Mouse (Mus musculus) CD4-positive helper T cell, adult 2 months (primary cell): Measurements from ENCODE around the gene Src.

ENCODE experiments used
- DNase-seq: peaks from one replicate; pipeline ENCODE4 v3.0.0-alpha.2; 2012; ENCODE audit warnings: low read depth, missing footprints, low spot score

Gene Src

GRCm38 (mm10) chr2:157412497-157412896, 5.7 kb upstream of the Src start:
- DNase-seq: no peak

- no peak for DNase-seq
These were observed 1.0 kb upstream of the Src start for GRCm38 (mm10) chr2:157417229-157417628.

GRCm38 (mm10) chr2:157418609-157419071, 396 bp downstream of the Src start:
- no peak for DNase-seq

GRCm38 (mm10) chr2:157419506-157419905, 1.3 kb downstream of the Src start:
- DNase-seq: no peak

GRCm38 (mm10) chr2:157420404-157420803, 2.2 kb downstream of the Src start:
- DNase-seq: no peak

GRCm38 (mm10) chr2:157422062-157422655, 3.9 kb downstream of the Src start:
- no peak for DNase-seq

- no peak for DNase-seq
These were observed 4.8 kb downstream of the Src start for GRCm38 (mm10) chr2:157422854-157423705.

- no peak for DNase-seq
These were observed 5.5 kb downstream of the Src start for GRCm38 (mm10) chr2:157423706-157424125.

GRCm38 (mm10) chr2:157424126-157424903, 6.1 kb downstream of the Src start:
- peak; percentile 17 for DNase-seq

- no peak for DNase-seq
These were observed 6.8 kb downstream of the Src start for GRCm38 (mm10) chr2:157424904-157425642.

- DNase-seq: no peak
These were observed 7.4 kb downstream of the Src start for GRCm38 (mm10) chr2:157425643-157425988.

- no peak for DNase-seq
These were observed 7.9 kb downstream of the Src start for GRCm38 (mm10) chr2:157426171-157426570.

- no peak for DNase-seq
These were observed 8.9 kb downstream of the Src start for GRCm38 (mm10) chr2:157427164-157427563.

GRCm38 (mm10) chr2:157428351-157429139, 10.3 kb downstream of the Src start:
- no peak for DNase-seq

- DNase-seq: peak; percentile 38
These were observed 11.5 kb downstream of the Src start for GRCm38 (mm10) chr2:157429735-157430134.

- no peak for DNase-seq
These were observed 12.6 kb downstream of the Src start for GRCm38 (mm10) chr2:157430667-157431429.

- no peak for DNase-seq
These were observed 13.7 kb downstream of the Src start for GRCm38 (mm10) chr2:157431912-157432311.

GRCm38 (mm10) chr2:157432476-157432875, 14.2 kb downstream of the Src start:
- no peak for DNase-seq

GRCm38 (mm10) chr2:157434041-157434440, 15.8 kb downstream of the Src start:
- no peak for DNase-seq

- DNase-seq: no peak
These were observed 16.3 kb downstream of the Src start for GRCm38 (mm10) chr2:157434497-157434896.
